Mouse (Mus musculus): ENCODE results near the gene Mgat4b. TPM values are rescaled to one million over a fixed set of nuclear protein-coding genes. Genes with fewer than 3 reads are reported as not detected.
A peak's percentile ranks its signal among the peaks of the same experiment; 100 is the strongest.

Gene Mgat4b
- polyA plus RNA-seq, 1 experiment from 2014 or later: 14.4 TPM

DNA sequence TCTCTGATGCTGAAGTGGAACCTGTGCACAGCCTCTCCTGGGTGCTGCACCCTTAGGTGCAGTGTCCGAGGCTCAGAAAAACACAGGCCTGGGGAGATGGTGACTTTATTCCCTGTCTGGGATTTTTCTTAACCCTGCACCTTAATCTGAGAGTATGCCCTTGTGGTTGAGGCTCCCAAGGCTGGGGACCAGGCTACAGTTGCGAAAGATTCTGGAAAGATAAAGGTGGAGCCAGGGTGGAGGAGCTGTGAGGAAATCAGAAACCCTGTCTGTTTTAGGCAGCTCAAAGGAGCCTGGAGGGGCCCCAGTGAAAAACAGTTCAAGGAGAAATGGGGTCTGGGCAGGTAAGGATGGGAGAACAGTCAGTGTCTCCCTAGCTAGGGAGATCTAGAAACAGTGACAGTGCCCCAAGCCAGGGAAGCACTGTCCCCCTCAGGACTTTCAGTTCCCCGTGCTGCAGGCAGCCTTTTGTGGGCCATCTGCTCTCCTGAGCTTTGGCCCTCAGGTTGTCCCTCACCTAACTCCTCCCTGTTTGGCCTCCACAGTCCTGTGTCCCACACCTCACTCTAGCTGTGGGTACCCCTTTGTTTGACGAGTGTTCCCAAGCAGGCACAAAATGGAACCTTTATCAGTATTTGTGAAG is 6.2 kb downstream of the Mgat4b start:
- no peaks in the 10 kb centered on the region for H3K36me3 ChIP-seq (ENCODE audit: control insufficient read depth, insufficient read depth, low read length)
- H3K27ac ChIP-seq (ENCODE audit: low read depth, low read length): no peak overlapping the region
- H3K4me2 ChIP-seq: no peak overlapping the region
- no peak for ATAC-seq (replicated peaks; ENCODE audit: insufficient number of reproducible peaks, low FRiP score, low TSS enrichment)
- H3K4me3 ChIP-seq (ENCODE audit: low read depth, low read length): no peak overlapping the region
- H3K9me3 ChIP-seq (replicated peaks; ENCODE audit: control insufficient read depth, low read length): no peaks in the 10 kb centered on the region
- WGBS (ENCODE audit: insufficient replicate concordance): 73% methylated on average over 4 of the region's 4 CpGs
- H3K9ac ChIP-seq (ENCODE audit: low read depth, low read length): no peak overlapping the region
- peaks cover 26% of the 10 kb centered on the region for H3K4me1 ChIP-seq (ENCODE audit: control insufficient read depth, insufficient read depth, low read length)
- no peaks in the 10 kb centered on the region for H3K27me3 ChIP-seq (ENCODE audit: control insufficient read depth, insufficient read depth, low read length)

DNA sequence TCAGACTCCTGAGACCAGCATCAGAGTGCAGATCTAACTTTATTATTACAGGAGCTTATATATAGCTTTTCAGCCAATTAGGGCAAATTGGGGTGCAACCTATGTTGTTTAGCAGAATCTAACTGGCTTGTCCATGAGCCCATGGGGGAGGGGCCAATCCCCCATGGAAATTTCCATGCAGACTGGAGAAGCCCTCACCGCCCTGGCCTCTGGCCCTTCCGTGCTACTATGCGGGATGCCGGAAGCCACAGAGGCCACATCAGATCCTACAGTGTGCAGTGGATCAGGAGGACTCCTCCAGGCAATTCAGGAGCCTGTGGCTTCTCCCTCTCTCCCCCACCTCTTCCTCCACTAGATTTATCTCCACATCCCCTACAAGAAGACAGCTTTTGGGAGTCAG is 7.1 kb downstream of the Mgat4b start:
- Histone ChIP-seq H3K27ac (ENCODE audit: low read depth, low read length) (no peak overlapping the region), H3K4me2 (no peak overlapping the region), H3K9ac (ENCODE audit: low read depth, low read length) (no peak overlapping the region), H3K27me3 (ENCODE audit: control insufficient read depth, insufficient read depth, low read length) (no peaks in the 10 kb centered on the region), H3K4me1 (ENCODE audit: control insufficient read depth, insufficient read depth, low read length) (peaks cover 22% of the 10 kb centered on the region), H3K36me3 (ENCODE audit: control insufficient read depth, insufficient read depth, low read length) (no peaks in the 10 kb centered on the region), H3K4me3 (ENCODE audit: low read depth, low read length) (no peak overlapping the region), H3K9me3 (replicated peaks; ENCODE audit: control insufficient read depth, low read length) (no peaks in the 10 kb centered on the region)
- WGBS (ENCODE audit: insufficient replicate concordance): 55% methylated on average over 4 of the region's 4 CpGs
- peak; percentile 28; the same call in 1 of the 2 replicates for ATAC-seq (replicated peaks; ENCODE audit: insufficient number of reproducible peaks, low FRiP score, low TSS enrichment)

DNA sequence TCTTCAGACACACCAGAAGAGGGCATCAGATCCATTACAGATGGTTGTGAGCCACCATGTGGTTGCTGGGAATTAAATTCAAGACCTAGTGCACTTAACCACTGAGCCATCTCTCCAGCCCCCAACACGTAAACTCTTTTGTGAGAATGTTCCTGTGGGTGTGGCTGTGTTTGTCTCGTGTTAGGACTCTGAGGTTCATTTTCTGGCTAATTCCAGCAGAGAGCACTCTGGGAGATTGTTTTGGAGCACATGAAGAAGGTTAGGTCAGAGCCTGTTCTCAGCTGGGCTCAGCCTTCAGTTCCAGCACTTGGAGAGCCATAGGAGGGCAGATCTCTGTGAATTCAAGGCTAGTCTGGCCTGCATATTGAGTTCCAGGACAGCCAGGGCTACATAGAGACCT is 9.1 kb downstream of the Mgat4b start:
- no peak overlapping the region for H3K27ac ChIP-seq (ENCODE audit: low read depth, low read length)

DNA sequence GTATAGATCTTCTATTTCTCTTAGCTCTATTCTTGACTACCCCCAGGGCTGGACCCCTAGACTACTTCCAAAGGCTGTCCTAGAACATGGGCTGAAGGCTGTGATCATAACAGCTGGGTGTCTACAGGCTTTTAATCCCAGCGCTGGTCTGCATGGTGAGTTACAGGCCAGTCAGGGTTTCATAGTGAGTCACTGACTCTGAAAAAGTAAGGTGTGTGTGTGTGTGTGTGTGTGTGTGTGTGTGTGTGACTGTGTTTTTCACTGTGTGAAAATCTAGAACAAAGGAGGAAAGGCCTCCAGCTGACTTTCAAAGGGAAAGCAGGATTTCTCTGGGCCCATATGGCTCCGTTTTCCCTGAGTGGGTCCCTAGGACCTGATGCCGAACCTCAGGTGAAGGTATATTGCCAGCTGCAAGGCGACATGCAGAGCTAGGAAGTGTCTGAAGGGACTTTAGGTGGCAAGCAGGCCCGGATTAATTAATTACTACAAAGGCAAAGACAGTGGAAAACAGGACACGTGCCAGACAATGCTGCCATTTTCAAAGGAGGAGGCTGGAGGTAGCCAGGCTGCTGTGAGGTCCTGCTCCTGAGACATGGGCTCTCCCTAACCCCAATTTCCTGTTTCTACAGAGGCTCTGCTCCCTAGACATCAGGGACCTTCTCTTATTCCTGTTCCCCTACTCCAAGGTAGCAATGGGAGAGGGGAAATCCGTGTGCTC is 12.0 kb downstream of the Mgat4b start:
- Histone ChIP-seq H3K4me1 (ENCODE audit: control insufficient read depth, insufficient read depth, low read length) (peaks cover 10% of the 10 kb centered on the region), H3K36me3 (ENCODE audit: control insufficient read depth, insufficient read depth, low read length) (no peaks in the 10 kb centered on the region), H3K4me2 (no peak overlapping the region), H3K9me3 (replicated peaks; ENCODE audit: control insufficient read depth, low read length) (no peaks in the 10 kb centered on the region), H3K4me3 (ENCODE audit: low read depth, low read length) (no peak overlapping the region), H3K27ac (ENCODE audit: low read depth, low read length) (no peak overlapping the region), H3K27me3 (ENCODE audit: control insufficient read depth, insufficient read depth, low read length) (0 out of 2 replicates have a peak, but pooled peaks cover 3% of the 10 kb centered on the region), H3K9ac (ENCODE audit: low read depth, low read length) (no peak overlapping the region)
- WGBS (ENCODE audit: insufficient replicate concordance): 62% methylated on average over 7 of the region's 7 CpGs
- no peak for ATAC-seq (replicated peaks; ENCODE audit: insufficient number of reproducible peaks, low FRiP score, low TSS enrichment)

More for the DNA sequence above, 9.1 kb downstream of the Mgat4b start:
- 0 out of 2 replicates have a peak, but pooled peaks cover 3% of the 10 kb centered on the region for H3K27me3 ChIP-seq (ENCODE audit: control insufficient read depth, insufficient read depth, low read length)
- H3K9ac ChIP-seq (ENCODE audit: low read depth, low read length): no peak overlapping the region
- H3K36me3 ChIP-seq (ENCODE audit: control insufficient read depth, insufficient read depth, low read length): no peaks in the 10 kb centered on the region
- no peaks in the 10 kb centered on the region for H3K9me3 ChIP-seq (replicated peaks; ENCODE audit: control insufficient read depth, low read length)
- no peak for ATAC-seq (replicated peaks; ENCODE audit: insufficient number of reproducible peaks, low FRiP score, low TSS enrichment)
- 60% methylated on average over 2 of the region's 2 CpGs for WGBS (ENCODE audit: insufficient replicate concordance)
- H3K4me2 ChIP-seq: no peak overlapping the region
- H3K4me1 ChIP-seq (ENCODE audit: control insufficient read depth, insufficient read depth, low read length): peaks cover 13% of the 10 kb centered on the region
- no peak overlapping the region for H3K4me3 ChIP-seq (ENCODE audit: low read depth, low read length)

DNA sequence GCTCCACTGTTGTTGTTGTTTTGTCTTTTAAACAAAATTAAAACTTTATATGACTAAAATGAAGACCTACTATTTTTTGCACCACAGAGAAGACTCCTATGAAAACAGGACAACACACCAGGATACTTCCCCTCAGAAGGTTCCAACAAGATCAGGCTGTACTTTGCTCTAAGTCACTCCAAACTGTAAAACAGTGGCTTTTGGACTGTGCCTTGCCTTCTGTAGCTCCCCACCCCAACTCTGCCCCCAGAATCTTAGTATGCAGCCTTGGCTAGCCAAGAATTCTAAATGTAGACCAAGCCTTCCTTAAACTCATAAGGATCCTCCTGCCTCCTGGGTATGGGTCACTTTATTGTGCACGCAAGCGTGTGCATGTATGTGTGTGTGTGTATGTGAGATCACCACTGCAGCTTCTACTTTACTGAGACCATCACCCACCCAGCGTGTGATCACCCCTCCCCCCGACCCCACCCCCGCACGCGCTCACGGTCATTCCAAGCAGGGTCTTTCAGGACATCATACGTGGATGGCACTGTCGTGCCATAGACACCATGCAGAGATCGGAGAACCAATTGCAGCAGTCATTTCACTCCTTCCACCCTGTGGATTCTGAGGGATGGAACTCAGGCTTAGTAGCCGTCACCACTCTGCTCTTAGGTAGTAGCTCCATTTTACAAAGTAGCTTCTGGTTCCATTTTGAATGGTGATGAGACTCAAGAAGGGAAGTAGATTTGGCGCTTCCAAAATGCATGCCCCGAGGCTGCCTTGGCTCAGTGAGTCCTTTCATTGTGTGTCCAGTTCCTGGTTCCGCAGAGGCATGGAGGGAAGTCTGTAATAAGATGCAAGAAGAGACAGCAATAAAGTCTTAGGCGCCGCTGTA is 13.3 kb downstream of the Mgat4b start:
- peak overlapping the region; percentile 90 for H3K9ac ChIP-seq (ENCODE audit: low read depth, low read length)
- peak overlapping the region; percentile 91 for H3K4me3 ChIP-seq (ENCODE audit: low read depth, low read length)
- no peak for ATAC-seq (replicated peaks; ENCODE audit: insufficient number of reproducible peaks, low FRiP score, low TSS enrichment)
- H3K36me3 ChIP-seq (ENCODE audit: control insufficient read depth, insufficient read depth, low read length): no peaks in the 10 kb centered on the region
- peak overlapping the region; percentile 83 for H3K27ac ChIP-seq (ENCODE audit: low read depth, low read length)
- 7% methylated on average over 17 of the region's 17 CpGs for WGBS (ENCODE audit: insufficient replicate concordance)
- H3K4me1 ChIP-seq (ENCODE audit: control insufficient read depth, insufficient read depth, low read length): peaks cover 15% of the 10 kb centered on the region
- no peaks in the 10 kb centered on the region for H3K9me3 ChIP-seq (replicated peaks; ENCODE audit: control insufficient read depth, low read length)
- H3K4me2 ChIP-seq: peak overlapping the region; percentile 97
- peaks cover 7% of the 10 kb centered on the region; the same call in 1 of the 2 replicates for H3K27me3 ChIP-seq (ENCODE audit: control insufficient read depth, insufficient read depth, low read length)

DNA sequence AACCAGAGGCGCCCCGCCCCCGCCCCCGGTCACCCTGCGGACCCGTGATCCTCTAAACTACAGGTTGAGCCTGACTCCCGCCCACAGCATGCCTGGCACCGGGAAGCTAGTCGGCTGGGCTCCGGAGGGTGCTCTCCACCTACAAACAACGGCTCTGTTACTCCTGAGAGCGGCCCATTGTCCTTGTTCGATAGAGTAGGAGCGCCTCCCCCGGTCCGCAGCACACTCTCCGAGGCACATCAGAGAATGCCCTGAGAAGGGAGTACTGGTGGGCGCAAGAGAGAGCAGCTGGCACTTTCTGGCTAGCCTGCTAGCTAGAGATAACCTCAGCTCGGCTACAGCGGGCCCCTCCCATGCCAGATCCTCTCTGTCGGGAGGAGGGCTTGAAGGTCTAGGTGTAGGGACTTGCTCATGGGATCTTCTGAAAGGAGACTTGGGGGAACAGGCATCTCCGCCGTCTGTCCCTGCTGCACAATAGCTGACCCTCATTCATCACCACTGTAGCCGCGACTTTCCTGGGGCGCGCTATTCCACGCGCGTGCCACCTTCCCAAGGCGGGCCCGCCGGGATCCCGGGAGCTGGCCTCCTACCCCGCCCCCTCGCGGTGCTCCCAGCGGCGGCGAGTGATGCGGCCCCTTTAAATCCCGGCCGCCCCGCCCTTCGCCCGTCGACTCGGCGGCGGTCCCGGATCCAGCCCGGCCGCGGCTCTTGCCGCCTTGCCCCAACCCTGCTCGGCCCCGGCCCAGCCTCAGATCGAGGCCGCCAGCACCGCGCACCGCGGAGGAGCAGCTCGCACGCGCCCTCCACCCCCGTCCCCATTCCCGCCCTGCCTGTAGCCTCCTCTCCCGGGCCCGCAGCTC is 14.2 kb downstream of the Mgat4b start:
- under 1% methylated on average over 69 of the region's 70 CpGs for WGBS (ENCODE audit: insufficient replicate concordance)
- peaks cover 16% of the 10 kb centered on the region for H3K4me1 ChIP-seq (ENCODE audit: control insufficient read depth, insufficient read depth, low read length)

DNA sequence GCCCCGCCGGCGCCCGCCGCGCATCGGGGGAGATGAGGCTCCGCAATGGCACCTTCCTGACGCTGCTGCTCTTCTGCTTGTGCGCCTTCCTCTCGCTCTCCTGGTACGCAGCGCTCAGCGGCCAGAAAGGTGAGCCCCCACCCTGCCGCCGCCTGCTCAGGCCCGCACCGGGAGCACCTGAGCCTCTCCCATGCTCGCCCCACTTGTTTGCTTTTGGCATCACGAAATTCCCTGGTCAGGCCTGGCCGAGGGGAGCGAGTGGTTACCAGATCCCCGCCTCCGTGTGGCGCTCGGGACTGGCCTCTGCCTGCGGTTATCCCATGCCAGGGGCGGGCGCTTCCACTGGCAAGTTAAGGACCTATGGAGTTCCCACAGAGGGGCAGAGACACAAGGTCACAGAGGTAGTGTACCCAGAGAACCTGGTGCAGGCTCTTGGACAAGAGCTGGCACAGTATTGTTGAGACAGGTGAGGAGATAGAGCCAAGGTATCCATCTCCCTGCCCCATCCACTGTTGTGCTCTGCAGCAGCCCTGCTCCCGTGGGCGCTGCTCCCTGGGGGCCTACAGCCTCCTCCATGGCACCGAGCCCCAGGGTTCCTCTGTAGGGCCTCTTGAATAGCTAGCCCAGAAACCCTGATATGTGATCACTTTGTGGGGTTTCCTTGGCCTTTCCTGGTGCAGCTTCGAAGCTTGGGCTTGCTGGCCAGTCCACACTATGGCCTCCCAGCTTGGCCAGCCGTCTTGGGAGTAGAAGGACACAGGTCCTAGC is 15.1 kb downstream of the Mgat4b start:
- 4% methylated on average over 34 of the region's 34 CpGs for WGBS (ENCODE audit: insufficient replicate concordance)
- H3K4me1 ChIP-seq (ENCODE audit: control insufficient read depth, insufficient read depth, low read length): peaks cover 17% of the 10 kb centered on the region
- no peak for ATAC-seq (replicated peaks; ENCODE audit: insufficient number of reproducible peaks, low FRiP score, low TSS enrichment)

More for the DNA sequence above, 14.2 kb downstream of the Mgat4b start:
- Histone ChIP-seq H3K4me3 (ENCODE audit: low read depth, low read length) (peak overlapping the region; percentile 91), H3K27me3 (ENCODE audit: control insufficient read depth, insufficient read depth, low read length) (peaks cover 8% of the 10 kb centered on the region; the same call in 1 of the 2 replicates), H3K9me3 (replicated peaks; ENCODE audit: control insufficient read depth, low read length) (no peaks in the 10 kb centered on the region), H3K27ac (ENCODE audit: low read depth, low read length) (peak overlapping the region; percentile 83), H3K36me3 (ENCODE audit: control insufficient read depth, insufficient read depth, low read length) (no peaks in the 10 kb centered on the region), H3K9ac (ENCODE audit: low read depth, low read length) (peak overlapping the region; percentile 90), H3K4me2 (peak overlapping the region; percentile 97)
- ATAC-seq (replicated peaks; ENCODE audit: insufficient number of reproducible peaks, low FRiP score, low TSS enrichment): peak; percentile 88

More for the DNA sequence above, 15.1 kb downstream of the Mgat4b start:
- peak overlapping the region; percentile 83 for H3K27ac ChIP-seq (ENCODE audit: low read depth, low read length)
- no peaks in the 10 kb centered on the region for H3K36me3 ChIP-seq (ENCODE audit: control insufficient read depth, insufficient read depth, low read length)
- peak overlapping the region; percentile 97 for H3K4me2 ChIP-seq
- peak overlapping the region; percentile 91 for H3K4me3 ChIP-seq (ENCODE audit: low read depth, low read length)
- H3K9me3 ChIP-seq (replicated peaks; ENCODE audit: control insufficient read depth, low read length): no peaks in the 10 kb centered on the region
- peaks cover 15% of the 10 kb centered on the region for H3K27me3 ChIP-seq (ENCODE audit: control insufficient read depth, insufficient read depth, low read length)
- H3K9ac ChIP-seq (ENCODE audit: low read depth, low read length): peak overlapping the region; percentile 90
